Mouse (Mus musculus) E14TG2a.4 (cell line): ENCODE data around the gene Nacc1.

ENCODE experiments used
- H3K27me3 ChIP-seq: 2 replicates; pipeline ENCODE4 v1.6.1; 2014; ENCODE audit warnings: low read length, control low read depth; ENCODE audit not compliant: insufficient read depth
- H3K36me3 ChIP-seq: 2 replicates; pipeline ENCODE4 v1.6.1; 2014; ENCODE audit warnings: low read length, control low read depth; ENCODE audit not compliant: insufficient read depth
- H3K4me1 ChIP-seq: replicated peaks from 2 replicates; pipeline ENCODE4 v1.6.1; 2014; ENCODE audit warnings: low read depth, low read length, control low read depth
- H3K4me3 ChIP-seq: replicated peaks from 2 replicates; pipeline ENCODE4 v1.5.1; 2014; ENCODE audit warnings: mild to moderate bottlenecking, low read length
- H3K9me3 ChIP-seq: 2 replicates; pipeline ENCODE4 v1.6.1; 2014; ENCODE audit warnings: low read length, control low read depth
- CTCF ChIP-seq: conservative IDR thresholded peaks from 2 replicates; pipeline ENCODE4 v1.5.1; 2014; ENCODE audit warnings: low read length
- NANOG ChIP-seq: IDR thresholded peaks from 2 replicates; pipeline ENCODE4 v1.6.1; 2014; ENCODE audit warnings: borderline replicate concordance, low read length, mixed read lengths
- POU5F1 ChIP-seq: IDR thresholded peaks from 2 replicates; pipeline ENCODE4 v1.6.1; 2014; ENCODE audit warnings: low read length, borderline replicate concordance

Gene Nacc1

GRCm38 (mm10) chr8:84711933-84712758, 24.5 kb upstream of the Nacc1 start:
- TF ChIP-seq NANOG (no peak), POU5F1 (no peak), CTCF (no peak)
- peaks cover 65% of the 10 kb centered on the region for H3K4me1 ChIP-seq
- H3K27me3 ChIP-seq, result peaks cover 73% of the 10 kb centered on the region
- H3K4me3 ChIP-seq, result no peak overlapping the region
- no peaks in the 10 kb centered on the region for H3K9me3 ChIP-seq
- no peaks in the 10 kb centered on the region for H3K36me3 ChIP-seq

- Histone ChIP-seq H3K9me3 (no peaks in the 10 kb centered on the region), H3K27me3 (peaks cover 74% of the 10 kb centered on the region), H3K4me1 (peaks cover 72% of the 10 kb centered on the region), H3K4me3 (no peak overlapping the region), H3K36me3 (no peaks in the 10 kb centered on the region)
- TF ChIP-seq POU5F1 (no peak), CTCF (no peak), NANOG (no peak)
Measured at GRCm38 (mm10) chr8:84711312-84711711, 23.6 kb upstream of the Nacc1 start.

GRCm38 (mm10) chr8:84709931-84710330, 22.3 kb upstream of the Nacc1 start:
- Histone ChIP-seq H3K27me3 (peaks cover 76% of the 10 kb centered on the region), H3K9me3 (no peaks in the 10 kb centered on the region), H3K36me3 (no peaks in the 10 kb centered on the region), H3K4me1 (peaks cover 72% of the 10 kb centered on the region), H3K4me3 (no peak overlapping the region)
- TF ChIP-seq POU5F1 (no peak), NANOG (no peak), CTCF (no peak)

- H3K9me3 ChIP-seq, result no peaks in the 10 kb centered on the region
- H3K36me3 ChIP-seq, result no peaks in the 10 kb centered on the region
- peaks cover 76% of the 10 kb centered on the region for H3K27me3 ChIP-seq
- H3K4me3 ChIP-seq, result no peak overlapping the region
- H3K4me1 ChIP-seq, result peaks cover 68% of the 10 kb centered on the region
- no peak for TF ChIP-seq NANOG
- TF ChIP-seq POU5F1, result no peak
- TF ChIP-seq CTCF, result peak; percentile 85
Measured at GRCm38 (mm10) chr8:84708774-84709475, 21.3 kb upstream of the Nacc1 start.

- Histone ChIP-seq H3K27me3 (peaks cover 75% of the 10 kb centered on the region), H3K9me3 (no peaks in the 10 kb centered on the region), H3K4me1 (peaks cover 65% of the 10 kb centered on the region), H3K36me3 (no peaks in the 10 kb centered on the region), H3K4me3 (peak overlapping the region; percentile 66)
- TF ChIP-seq NANOG (no peak), POU5F1 (no peak), CTCF (no peak)
Measured at GRCm38 (mm10) chr8:84708071-84708541, 20.4 kb upstream of the Nacc1 start.

GRCm38 (mm10) chr8:84707267-84707883, 19.7 kb upstream of the Nacc1 start:
- H3K36me3 ChIP-seq, result no peaks in the 10 kb centered on the region
- peaks cover 59% of the 10 kb centered on the region for H3K4me1 ChIP-seq
- no peaks in the 10 kb centered on the region for H3K9me3 ChIP-seq
- no peak for TF ChIP-seq CTCF
- no peak for TF ChIP-seq POU5F1
- TF ChIP-seq NANOG, result no peak
- peak overlapping the region; percentile 66 for H3K4me3 ChIP-seq
- H3K27me3 ChIP-seq, result peaks cover 77% of the 10 kb centered on the region

GRCm38 (mm10) chr8:84706610-84707266, 19.1 kb upstream of the Nacc1 start:
- no peaks in the 10 kb centered on the region for H3K9me3 ChIP-seq
- H3K4me1 ChIP-seq, result peaks cover 56% of the 10 kb centered on the region
- peak overlapping the region; percentile 66 for H3K4me3 ChIP-seq
- no peak for TF ChIP-seq NANOG
- no peaks in the 10 kb centered on the region for H3K36me3 ChIP-seq
- H3K27me3 ChIP-seq, result peaks cover 80% of the 10 kb centered on the region

GRCm38 (mm10) chr8:84705960-84706359, 18.3 kb upstream of the Nacc1 start:
- Histone ChIP-seq H3K36me3 (no peaks in the 10 kb centered on the region), H3K27me3 (peaks cover 78% of the 10 kb centered on the region), H3K4me1 (peaks cover 57% of the 10 kb centered on the region), H3K9me3 (no peaks in the 10 kb centered on the region), H3K4me3 (peak overlapping the region; percentile 65; the same call in 1 of the 2 replicates)
- no peak for TF ChIP-seq POU5F1
- TF ChIP-seq NANOG, result no peak
- no peak for TF ChIP-seq CTCF
